20 mouse cellular contexts compared by ENCODE assay signal in genomic region chr9:110746238-110746637, GRCm38 (mm10). TPM values are rescaled to one million over a fixed set of nuclear protein-coding genes. Genes with fewer than 3 reads are reported as not detected.
DNase-seq lines count a peak whose midpoint lies in the region; ATAC-seq lines count a peak whose summit lies in the region.
"Had no signal": no experiment of that assay in that cellular context is flagged by ENCODE, and none has a peak within 500 bp of the region (broad histone marks: within the 10 kb centered on the region; RNA-seq: fewer than 3 reads in every experiment).

No protein-coding gene starts in this region.

- H3K4me2 ChIP-seq in forebrain, embryonic 14.5 days (ENCODE audit: low read length), result no peak overlapping the region
- no peak overlapping the region for H3K4me2 ChIP-seq in liver, embryonic 11.5 days
- H3K4me2 ChIP-seq in limb, embryonic 11.5 days (ENCODE audit: low read depth, severe bottlenecking), result peak overlapping the region; percentile 22
- H3K4me2 ChIP-seq: heart, embryonic 15.5 days; intestine, embryonic 15.5 days; midbrain, embryonic 12.5 days had no signal

- 0 out of 2 replicates have a peak overlapping the region, but pooled peaks have one; percentile 35 for H3K27ac ChIP-seq in forebrain, embryonic 10.5 days
- H3K27ac ChIP-seq in forebrain, embryonic 14.5 days (ENCODE audit: low read depth, low read length), result no peak overlapping the region
- peak overlapping the region; percentile 71 for H3K27ac ChIP-seq in liver, embryonic 11.5 days (ENCODE audit: low read depth, low read length)
- peak overlapping the region; percentile 9; the same call in 1 of the 2 replicates for H3K27ac ChIP-seq in limb, embryonic 11.5 days (replicated peaks; ENCODE audit: low read depth, low read length)
- H3K27ac ChIP-seq: heart, embryonic 15.5 days; intestine, embryonic 15.5 days; midbrain, embryonic 12.5 days had no signal

- H3K9me3 ChIP-seq in forebrain, embryonic 10.5 days, result no peaks in the 10 kb centered on the region
- H3K9me3 ChIP-seq in forebrain, embryonic 14.5 days (replicated peaks; ENCODE audit: control insufficient read depth, low read length), result no peaks in the 10 kb centered on the region
- no peaks in the 10 kb centered on the region for H3K9me3 ChIP-seq in liver, embryonic 11.5 days (ENCODE audit: control insufficient read depth, low read length)
- no peaks in the 10 kb centered on the region for H3K9me3 ChIP-seq in limb, embryonic 11.5 days (ENCODE audit: control insufficient read depth, low read length)
- H3K9me3 ChIP-seq: heart, embryonic 15.5 days; intestine, embryonic 15.5 days; midbrain, embryonic 12.5 days had no signal

- no peak for ATAC-seq in forebrain, embryonic 14.5 days
- no peak for ATAC-seq in liver, embryonic 11.5 days (replicated peaks; ENCODE audit: low FRiP score)
- peak; percentile 59 for ATAC-seq in limb, embryonic 11.5 days (ENCODE audit: insufficient number of reproducible peaks, low FRiP score, low TSS enrichment, low read depth)
- ATAC-seq: intestine, embryonic 15.5 days had no signal

- H3K9ac ChIP-seq in forebrain, embryonic 14.5 days (ENCODE audit: low read length), result no peak overlapping the region
- H3K9ac ChIP-seq in liver, embryonic 11.5 days (ENCODE audit: low read depth, low read length), result no peak overlapping the region
- no peak overlapping the region for H3K9ac ChIP-seq in limb, embryonic 11.5 days (ENCODE audit: low read length)
- H3K9ac ChIP-seq: heart, embryonic 15.5 days; intestine, embryonic 15.5 days; midbrain, embryonic 12.5 days had no signal

- WGBS in forebrain, embryonic 10.5 days, result 32% methylated on average over 5 of the region's 5 CpGs
- 41% methylated on average over 5 of the region's 5 CpGs for WGBS in forebrain, embryonic 14.5 days
- WGBS in liver, embryonic 11.5 days, result 31% methylated on average over 5 of the region's 5 CpGs
- WGBS in limb, embryonic 11.5 days, result 8% methylated on average over 5 of the region's 5 CpGs

- peaks cover 81% of the 10 kb centered on the region for H3K27me3 ChIP-seq in forebrain, embryonic 10.5 days (ENCODE audit: poor library complexity, severe bottlenecking)
- H3K27me3 ChIP-seq in forebrain, embryonic 14.5 days (replicated peaks; ENCODE audit: control insufficient read depth, insufficient read depth, low read length), result peaks cover 29% of the 10 kb centered on the region
- peaks cover 49% of the 10 kb centered on the region for H3K27me3 ChIP-seq in liver, embryonic 11.5 days (replicated peaks; ENCODE audit: control insufficient read depth, insufficient read depth, low read length)
- H3K27me3 ChIP-seq in limb, embryonic 11.5 days (ENCODE audit: control insufficient read depth, insufficient read depth, low read length), result peaks cover 14% of the 10 kb centered on the region

- H3K4me3 ChIP-seq in forebrain, embryonic 10.5 days, result no peak overlapping the region
- no peak overlapping the region for H3K4me3 ChIP-seq in forebrain, embryonic 14.5 days (ENCODE audit: low read depth, low read length)
- no peak overlapping the region for H3K4me3 ChIP-seq in liver, embryonic 11.5 days (ENCODE audit: low read depth, low read length)
- H3K4me3 ChIP-seq in limb, embryonic 11.5 days (ENCODE audit: low read depth, low read length), result no peak overlapping the region
- H3K4me3 ChIP-seq: heart, embryonic 15.5 days; intestine, embryonic 15.5 days; midbrain, embryonic 12.5 days had no signal

- no peak for DNase-seq in forebrain, embryonic 10.5 days (ENCODE audit: extremely low spot score, low spot score)
- DNase-seq in forebrain, embryonic 14.5 days (ENCODE audit: low spot score), result no peak
- no peak for DNase-seq in liver, embryonic 11.5 days (ENCODE audit: low spot score)
- DNase-seq in liver, result no peak
- peak; percentile 82 for DNase-seq in limb, embryonic 11.5 days (ENCODE audit: low spot score)
- no peak for DNase-seq in ovary, adult 18-20 months (ENCODE audit: low spot score)
- DNase-seq in ovary, postnatal 36 days (ENCODE audit: low spot score), result no peak
- DNase-seq in lung, adult 18-20 months, result no peak
- DNase-seq: adrenal gland, postnatal 14 days; cerebellum, adult 9-10 months; lung, adult 2 months; lung, postnatal 4 days; thymus, adult 18-20 months had no signal

- peaks cover 74% of the 10 kb centered on the region for H3K4me1 ChIP-seq in forebrain, embryonic 10.5 days
- peaks cover 7% of the 10 kb centered on the region; the same call in 1 of the 2 replicates for H3K4me1 ChIP-seq in forebrain, embryonic 14.5 days (ENCODE audit: control insufficient read depth, insufficient read depth, low read length)
- peaks cover 30% of the 10 kb centered on the region for H3K4me1 ChIP-seq in liver, embryonic 11.5 days (replicated peaks; ENCODE audit: control insufficient read depth, insufficient read depth, low read length)
- H3K4me1 ChIP-seq in limb, embryonic 11.5 days (ENCODE audit: control insufficient read depth, insufficient read depth, low read length), result peaks cover 50% of the 10 kb centered on the region

- no peaks in the 10 kb centered on the region for H3K36me3 ChIP-seq in forebrain, embryonic 10.5 days (replicated peaks)
- H3K36me3 ChIP-seq in forebrain, embryonic 14.5 days (ENCODE audit: control insufficient read depth, insufficient read depth, low read length), result no peaks in the 10 kb centered on the region
- no peaks in the 10 kb centered on the region for H3K36me3 ChIP-seq in liver, embryonic 11.5 days (ENCODE audit: control insufficient read depth, insufficient read depth, low read length)
- no peaks in the 10 kb centered on the region for H3K36me3 ChIP-seq in limb, embryonic 11.5 days (ENCODE audit: control insufficient read depth, insufficient read depth, low read length)
- H3K36me3 ChIP-seq: heart, embryonic 15.5 days; intestine, embryonic 15.5 days; midbrain, embryonic 12.5 days had no signal

RNA-seq across cellular contexts. Expression of gene Pth1r, which starts 0.7 kb away (rescaled TPM):
- polyA plus RNA-seq in forebrain, embryonic 10.5 days (2016; fragmentation: Nextera tagmentation; extraction: Ambion mirVana), result 19.2 and 23.0 TPM in 2 replicates
- 4.0 and 4.7 TPM in 2 replicates for polyA plus RNA-seq in forebrain, embryonic 14.5 days (2014; fragmentation: Nextera tagmentation; extraction: Ambion mirVana)
- 11.0 and 11.7 TPM in 2 replicates for polyA plus RNA-seq in liver, embryonic 11.5 days (2014; fragmentation: Nextera tagmentation; extraction: Ambion mirVana)
- 30.1 and 37.3 TPM in 2 replicates for polyA plus RNA-seq in limb, embryonic 11.5 days (2014; fragmentation: Nextera tagmentation; extraction: Ambion mirVana)

RNA-seq across cellular contexts. Expression of gene Myl3, which starts 4.6 kb away (rescaled TPM):
- 0.27 and 0.54 TPM in 2 replicates for polyA plus RNA-seq in forebrain, embryonic 10.5 days (2016; fragmentation: Nextera tagmentation; extraction: Ambion mirVana)
- 0.33 TPM in 1 of 2 replicates, not detected in the other for polyA plus RNA-seq in forebrain, embryonic 14.5 days (2014; fragmentation: Nextera tagmentation; extraction: Ambion mirVana)
- polyA plus RNA-seq in liver, embryonic 11.5 days (2014; fragmentation: Nextera tagmentation; extraction: Ambion mirVana), result 2.1 and 6.8 TPM in 2 replicates
- 0.26 and 1.8 TPM in 2 replicates for polyA plus RNA-seq in limb, embryonic 11.5 days (2014; fragmentation: Nextera tagmentation; extraction: Ambion mirVana)
- polyA plus RNA-seq: urinary bladder, adult 2 months had no signal

RNA-seq across cellular contexts. Expression of gene Prss42, which starts 51.7 kb away (rescaled TPM):
- polyA plus RNA-seq in forebrain, embryonic 10.5 days (2016; fragmentation: Nextera tagmentation; extraction: Ambion mirVana), result not detected in 2 replicates
- not detected in 2 replicates for polyA plus RNA-seq in forebrain, embryonic 14.5 days (2014; fragmentation: Nextera tagmentation; extraction: Ambion mirVana)
- not detected in 2 replicates for polyA plus RNA-seq in liver, embryonic 11.5 days (2014; fragmentation: Nextera tagmentation; extraction: Ambion mirVana)
- not detected in 2 replicates for polyA plus RNA-seq in limb, embryonic 11.5 days (2014; fragmentation: Nextera tagmentation; extraction: Ambion mirVana)
- polyA plus RNA-seq: embryonic facial prominence, embryonic 11.5 days; frontal cortex, adult 2 months; hindbrain, embryonic 11.5 days; intestine, embryonic 15.5 days; lung, adult 2 months; midbrain, embryonic 12.5 days; urinary bladder, adult 2 months had no signal
